Mouse (Mus musculus): ENCODE data around the gene Chid1.

DNA sequence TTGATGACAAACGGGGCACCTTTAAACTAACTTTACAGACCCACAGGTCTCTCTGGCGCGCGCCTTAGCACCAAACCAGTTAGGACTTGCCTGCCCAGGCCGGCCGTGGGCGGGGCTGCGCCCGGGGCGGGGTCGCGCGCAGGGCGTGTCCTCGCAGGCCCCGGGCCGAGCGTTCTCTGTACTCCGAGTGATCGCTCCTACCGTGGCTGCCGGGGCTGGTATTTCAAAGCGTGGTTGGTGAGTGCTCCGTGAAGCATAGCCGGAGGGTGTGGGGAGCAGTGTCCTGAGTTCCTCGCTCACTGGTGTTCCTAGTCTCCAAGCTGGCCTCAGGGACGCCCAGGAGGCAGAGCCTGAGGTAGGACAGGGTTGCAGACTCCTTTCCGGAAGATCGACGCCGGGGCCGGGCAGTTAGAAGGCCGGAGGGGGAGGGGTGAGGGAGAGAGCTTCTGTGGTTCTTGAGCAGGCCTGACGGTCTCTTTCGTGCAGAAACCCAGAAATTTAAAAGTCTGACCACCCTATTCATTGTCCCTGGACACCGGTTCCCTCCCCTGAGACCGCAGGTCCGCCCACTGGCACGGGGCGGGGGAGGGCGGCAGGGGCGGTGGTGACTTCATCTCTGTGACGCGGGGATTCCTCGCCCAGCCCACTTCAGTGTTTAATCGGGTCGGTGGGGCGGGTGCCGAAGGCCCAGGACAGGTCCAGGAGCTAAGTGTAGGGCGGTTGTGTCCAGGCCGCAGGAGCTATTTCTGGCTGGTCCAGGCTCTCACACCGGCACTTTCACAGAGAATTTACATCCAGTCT is 72.2 kb downstream of the Chid1 start, which contains the start of gene Cd151:
- TF ChIP-seq POLR2A (IDR thresholded peaks at IDR 0.05; ENCODE audit: borderline replicate concordance, insufficient read depth, low read length), result peak; percentile 34; the same call in 1 of the 2 replicates
- TF ChIP-seq CTCF (IDR thresholded peaks at IDR 0.05; ENCODE audit: borderline replicate concordance, insufficient read depth, low read depth, low read length), result no peak

All from cerebellum, adult 2 months (tissue).